Mouse (Mus musculus): ENCODE measurements around the gene Trim60. TPM values are rescaled to one million over a fixed set of nuclear protein-coding genes. Genes with fewer than 3 reads are reported as not detected.

Trim60 gene
- polyA plus RNA-seq (2012; rRNA removed): 0.33 and 0.85 TPM in 2 replicates

GRCm38 (mm10) chr8:65018423-65018822 lies at the start of gene Trim60, which contains the start of gene Trim61:
Gene Trim60 (minus strand): TSS chr8:65018584.
Gene Trim61 (minus strand): TSS chr8:65018523.

GRCm38 (mm10) chr8:65037117-65037533 lies 18.7 kb upstream of the Trim60 start, which contains the start of gene Apela:
Gene Apela (minus strand): TSS chr8:65037336.

DNA sequence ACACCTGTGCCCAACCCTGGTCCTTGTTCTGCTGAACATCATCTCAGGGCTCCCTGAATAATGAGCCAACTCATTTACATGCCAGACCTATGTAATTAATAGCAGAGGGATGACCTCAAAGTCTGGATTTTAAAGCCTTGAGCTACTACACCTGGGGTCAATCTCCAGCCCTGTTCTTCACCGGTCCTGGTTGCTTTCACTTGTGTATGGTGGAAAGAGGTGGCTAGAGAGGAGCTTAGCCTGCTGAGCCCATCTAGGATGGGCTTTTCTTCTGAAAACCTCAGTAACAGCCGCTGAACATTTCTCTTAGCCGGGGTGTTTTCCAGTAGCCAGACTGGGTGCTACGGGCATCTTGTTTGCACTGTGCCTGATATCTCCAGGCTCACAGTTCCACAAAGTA lies 30.7 kb downstream of the Trim60 start, which contains the start of gene Trim75:
Gene Trim75, minus strand, starts transcription at position 101 of the 400 bp plus-strand sequence.

Other genes with a start within 250 kb of the Trim60 start
- 14.7 and 15.0 TPM in 2 replicates for gene Klhl2, start 168.6 kb downstream of the Trim60 start, polyA plus RNA-seq (2012; rRNA removed)
- gene Tmem192, start 71.4 kb downstream of the Trim60 start, polyA plus RNA-seq (2012; rRNA removed): 47.0 and 58.3 TPM in 2 replicates
- gene Trim75, start 30.8 kb downstream of the Trim60 start, polyA plus RNA-seq (2012; rRNA removed): 2.3 and 2.8 TPM in 2 replicates
- gene Trim61, start 61 bp downstream of the Trim60 start, polyA plus RNA-seq (2012; rRNA removed): 2.6 and 3.5 TPM in 2 replicates
- 0.23 and 0.25 TPM in 2 replicates for gene Apela, start 18.8 kb upstream of the Trim60 start, polyA plus RNA-seq (2012; rRNA removed)
- gene Gm10663, start 56.4 kb upstream of the Trim60 start, polyA plus RNA-seq (2012; rRNA removed): not detected in 2 replicates
- not detected in 2 replicates for gene BC030870, start 111.0 kb upstream of the Trim60 start, polyA plus RNA-seq (2012; rRNA removed)

All from ovary, adult 2 months (tissue).